Mouse (Mus musculus) activated CD4-positive, CD25-positive, alpha-beta regulatory T cell, adult 9 weeks (primary cell): ENCODE data around the gene Clstn1. TPM values are rescaled to one million over a fixed set of nuclear protein-coding genes. Genes with fewer than 3 reads are reported as not detected.

Experiments
- polyA plus RNA-seq: library from polyadenylated mRNA; unstranded; fragments of 100-300 nt; shearing (Covaris generic); gene quantifications from one replicate; pipeline ENCODE4 v1.2.1, GENCODE M21; 2017

The Clstn1 gene
- polyA plus RNA-seq = 2.9 TPM

GRCm38 (mm10) chr4:149586044-149586782, at the start of gene Clstn1:
Gene Clstn1 (plus strand): TSS chr4:149586468.

Other genes with a start within 250 kb of the Clstn1 start
- gene Ube4b, start 159.7 kb upstream of the Clstn1 start, polyA plus RNA-seq = 30.8 TPM
- gene Rbp7, start 131.5 kb upstream of the Clstn1 start, polyA plus RNA-seq = not detected
- 0.61 TPM for gene Tmem274, start 109.1 kb upstream of the Clstn1 start, polyA plus RNA-seq
- gene Nmnat1, start 101.3 kb upstream of the Clstn1 start, polyA plus RNA-seq = 12.1 TPM
- gene Lzic, start 101.2 kb upstream of the Clstn1 start, polyA plus RNA-seq = 40.3 TPM
- 0.38 TPM for gene Ctnnbip1, start 68.2 kb upstream of the Clstn1 start, polyA plus RNA-seq
- gene Pik3cd, start 116.1 kb downstream of the Clstn1 start, polyA plus RNA-seq = 372 TPM
- gene Tmem201, start 151.6 kb downstream of the Clstn1 start, polyA plus RNA-seq = 6.3 TPM
- gene Slc25a33, start 187.8 kb downstream of the Clstn1 start, polyA plus RNA-seq = 5.2 TPM